Mouse (Mus musculus) hindbrain, embryonic 13.5 days (tissue): Measurements from ENCODE around the gene Ccdc136. TPM values are rescaled to one million over a fixed set of nuclear protein-coding genes. Genes with fewer than 3 reads are reported as not detected.

ENCODE experiments used
- ATAC-seq: fragments of 200-750 bp; cut with Nextera tagmentation; 2 replicates; pipeline ENCODE4 v1.8.0; 2017; ENCODE audit warnings: moderate TSS enrichment; ENCODE audit not compliant: low FRiP score
- H3K27ac ChIP-seq: fragments of 300-500 bp; sonication (generic); 2 replicates; pipeline ENCODE4 v1.5.1; 2015; ENCODE audit warnings: inconsistent platforms, mild to moderate bottlenecking, moderate library complexity
- H3K27me3 ChIP-seq: fragments of 300-500 bp; sonication (generic); 2 replicates; pipeline ENCODE4 v1.6.1; 2015; ENCODE audit warnings: mild to moderate bottlenecking, inconsistent platforms
- H3K36me3 ChIP-seq: fragments of 300-500 bp; sonication (generic); 2 replicates; pipeline ENCODE4 v1.6.1; 2015; ENCODE audit warnings: mild to moderate bottlenecking, inconsistent platforms
- H3K4me1 ChIP-seq: fragments of 300-500 bp; sonication (generic); replicated peaks from 2 replicates; pipeline ENCODE4 v1.6.1; 2015; ENCODE audit warnings: inconsistent platforms
- H3K4me2 ChIP-seq: fragments of 300-500 bp; sonication (generic); 2 replicates; pipeline ENCODE4 v1.6.1; 2015; ENCODE audit warnings: inconsistent platforms, mild to moderate bottlenecking, moderate library complexity
- H3K4me3 ChIP-seq: fragments of 300-500 bp; sonication (generic); 2 replicates; pipeline ENCODE4 v1.5.1; 2015; ENCODE audit warnings: mild to moderate bottlenecking, inconsistent platforms
- H3K9ac ChIP-seq: fragments of 300-500 bp; sonication (generic); 2 replicates; pipeline ENCODE4 v1.6.1; 2015; ENCODE audit warnings: mild to moderate bottlenecking, inconsistent platforms
- H3K9me3 ChIP-seq: fragments of 300-500 bp; sonication (generic); 2 replicates; pipeline ENCODE4 v1.6.1; 2016; ENCODE audit warnings: inconsistent platforms
- WGBS: fragments of 180-500 bp; shearing (Covaris S2); methylation state at CpG from one replicate; pipeline ENCODE4 v1.1.7; 2015; 5-methylcytosine and 5-hydroxymethylcytosine counted together
- microRNA-seq: library from miRNA; unstranded; fragments of <30 nt; microRNA quantifications from one replicate; pipeline ENCODE4, GENCODE M21; 2016
- polyA plus RNA-seq: library from polyadenylated mRNA; unstranded; fragments of >200 nt; fragmentation: Nextera tagmentation; extraction: Ambion mirVana; gene quantifications from 2 replicates; pipeline ENCODE4 v1.2.1, GENCODE M21; 2015

The Ccdc136 gene
- polyA plus RNA-seq, 1 experiment from 2014 or later = 46.1 TPM

GRCm38 (mm10) chr6:29461502-29461901 is 65.4 kb downstream of the Ccdc136 start:
- no peaks in the 10 kb centered on the region for H3K4me1 ChIP-seq
- no peak overlapping the region for H3K9ac ChIP-seq
- no peak for ATAC-seq
- H3K4me3 ChIP-seq = no peak overlapping the region
- no peaks in the 10 kb centered on the region for H3K9me3 ChIP-seq
- peaks cover 10% of the 10 kb centered on the region; the same call in 1 of the 2 replicates for H3K36me3 ChIP-seq
- no peak overlapping the region for H3K27ac ChIP-seq
- 63% methylated on average over 7 of the region's 7 CpGs for WGBS
- no peaks in the 10 kb centered on the region for H3K27me3 ChIP-seq
- H3K4me2 ChIP-seq = no peak overlapping the region

DNA sequence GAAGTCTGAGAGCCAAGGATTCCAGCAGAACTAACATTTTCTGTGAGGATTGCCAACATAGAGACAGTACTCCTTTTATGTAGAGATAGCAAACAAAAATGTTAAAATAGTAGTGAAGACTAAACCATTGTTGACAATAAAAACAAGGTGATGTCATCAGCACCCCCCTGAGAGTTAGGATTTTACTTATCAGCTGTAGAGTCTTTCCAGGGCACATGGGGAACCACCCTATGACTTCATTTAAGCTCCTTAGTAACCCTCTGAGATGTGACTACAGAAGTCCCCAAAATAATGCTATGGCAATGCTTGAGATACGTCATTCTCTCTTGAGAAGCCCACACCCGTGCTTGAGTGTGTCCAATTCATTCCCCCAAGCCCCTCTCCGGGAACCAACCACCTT is 67.3 kb downstream of the Ccdc136 start:
- WGBS = 80% methylated on average over 3 of the region's 3 CpGs
- H3K27me3 ChIP-seq = no peaks in the 10 kb centered on the region
- peaks cover 4% of the 10 kb centered on the region; the same call in 1 of the 2 replicates for H3K36me3 ChIP-seq
- no peak for ATAC-seq
- no peak overlapping the region for H3K4me2 ChIP-seq
- H3K9me3 ChIP-seq = no peaks in the 10 kb centered on the region
- H3K4me1 ChIP-seq = peaks cover 3% of the 10 kb centered on the region
- H3K27ac ChIP-seq = no peak overlapping the region
- no peak overlapping the region for H3K9ac ChIP-seq
- H3K4me3 ChIP-seq = no peak overlapping the region

DNA sequence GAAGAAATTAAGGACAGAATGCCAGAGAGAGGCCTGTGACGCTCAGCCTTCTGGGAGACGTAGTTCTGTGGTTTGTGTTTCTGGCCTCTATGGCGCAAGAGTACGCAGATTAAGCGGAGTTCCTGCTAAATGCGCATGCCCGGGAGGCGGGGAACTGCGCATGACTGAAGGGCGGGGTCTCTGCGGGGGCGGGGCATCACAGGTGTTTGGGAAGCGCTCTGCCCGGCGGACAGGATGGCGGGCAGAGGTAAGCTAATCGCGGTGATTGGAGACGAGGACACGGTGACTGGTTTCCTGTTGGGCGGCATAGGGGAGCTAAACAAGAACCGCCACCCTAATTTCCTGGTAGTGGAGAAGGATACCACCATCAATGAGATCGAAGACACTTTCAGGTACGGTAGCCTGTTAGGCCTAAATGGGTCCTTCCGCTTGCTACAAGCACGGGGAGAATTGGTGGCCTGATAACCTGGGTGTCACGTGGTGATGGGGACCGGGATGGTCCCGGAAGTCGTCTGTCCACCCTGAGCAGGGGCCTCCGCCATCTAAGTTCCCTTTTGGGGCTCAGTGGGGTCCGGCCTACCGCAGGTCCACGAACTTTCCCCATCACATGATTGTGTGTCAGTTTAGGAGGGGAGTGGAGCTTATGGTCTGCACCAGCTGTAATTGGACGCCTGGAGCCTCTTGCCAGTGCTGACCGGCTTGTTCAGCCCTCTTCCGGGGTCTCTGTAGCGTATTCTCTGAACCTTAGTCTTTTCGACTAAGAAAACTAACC is 71.7 kb downstream of the Ccdc136 start, which contains the start of gene Atp6v1f:
Gene Atp6v1f (plus strand): TSS at position 136 of the 772 bp plus-strand sequence.
- Histone ChIP-seq H3K4me1 (peaks cover 14% of the 10 kb centered on the region), H3K27me3 (peaks cover 3% of the 10 kb centered on the region; the same call in 1 of the 2 replicates), H3K4me2 (peak within 1 kb of the TSS; percentile 75), H3K36me3 (peaks cover 27% of the 10 kb centered on the region), H3K27ac (peak within 1 kb of the TSS; percentile 81), H3K9ac (peak within 1 kb of the TSS; percentile 83), H3K9me3 (no peaks in the 10 kb centered on the region), H3K4me3 (peak within 1 kb of the TSS; percentile 78)
- ATAC-seq = peak; percentile 95
- under 1% methylated on average over 39 of the region's 39 CpGs for WGBS

DNA sequence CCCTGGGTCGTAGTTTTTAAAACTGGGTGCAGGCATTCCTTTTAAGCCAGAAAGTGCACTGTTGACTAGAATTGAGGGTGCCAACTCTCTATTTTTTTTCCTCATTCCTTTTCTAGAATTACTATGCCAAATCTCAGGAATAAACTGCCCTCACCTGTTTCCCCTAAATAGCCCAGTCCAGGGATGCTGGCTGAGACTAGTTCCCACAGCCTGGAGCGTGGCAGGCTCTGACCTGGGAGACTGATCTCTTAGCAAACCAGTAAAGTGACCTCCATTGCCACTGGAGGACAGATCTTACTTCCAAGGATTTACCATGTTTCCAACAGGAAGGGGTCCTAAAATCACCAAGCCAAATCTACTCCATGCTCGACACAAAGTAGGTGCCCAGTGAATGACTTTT is 72.7 kb downstream of the Ccdc136 start:
- H3K4me2 ChIP-seq = peak overlapping the region; percentile 75
- H3K27ac ChIP-seq = no peak overlapping the region
- peak overlapping the region; percentile 83 for H3K9ac ChIP-seq
- H3K4me3 ChIP-seq = peak overlapping the region; percentile 78
- peaks cover 18% of the 10 kb centered on the region for H3K4me1 ChIP-seq
- peaks cover 27% of the 10 kb centered on the region for H3K36me3 ChIP-seq
- H3K9me3 ChIP-seq = no peaks in the 10 kb centered on the region
- ATAC-seq = no peak
- 94% methylated on average over 3 of the region's 3 CpGs for WGBS
- peaks cover 8% of the 10 kb centered on the region for H3K27me3 ChIP-seq

GRCm38 (mm10) chr6:29471137-29471536 is 75.0 kb downstream of the Ccdc136 start, which contains the start of gene Atp6v1fnb:
Gene Atp6v1fnb (plus strand): TSS chr6:29471437.
- WGBS = 95% methylated on average over 4 of the region's 4 CpGs
- no peak for ATAC-seq

GRCm38 (mm10) chr6:29473941-29474691 is 78.0 kb downstream of the Ccdc136 start:
- H3K36me3 ChIP-seq = peaks cover 27% of the 10 kb centered on the region
- ATAC-seq = peak; percentile 86
- WGBS = 3% methylated on average over 33 of the region's 33 CpGs

More at GRCm38 (mm10) chr6:29471137-29471536, 75.0 kb downstream of the Ccdc136 start, which contains the start of gene Atp6v1fnb:
- H3K36me3 ChIP-seq = peaks cover 27% of the 10 kb centered on the region
- peaks cover 24% of the 10 kb centered on the region for H3K27me3 ChIP-seq
- H3K9ac ChIP-seq = no peak within 1 kb of the TSS
- H3K4me2 ChIP-seq = no peak within 1 kb of the TSS
- H3K27ac ChIP-seq = no peak within 1 kb of the TSS
- H3K4me1 ChIP-seq = peaks cover 25% of the 10 kb centered on the region
- no peak within 1 kb of the TSS for H3K4me3 ChIP-seq
- H3K9me3 ChIP-seq = no peaks in the 10 kb centered on the region

GRCm38 (mm10) chr6:29474736-29475135 is 78.6 kb downstream of the Ccdc136 start:
- Histone ChIP-seq H3K27me3 (peaks cover 35% of the 10 kb centered on the region), H3K9me3 (no peaks in the 10 kb centered on the region), H3K4me1 (peaks cover 11% of the 10 kb centered on the region), H3K27ac (no peak overlapping the region), H3K9ac (no peak overlapping the region), H3K4me3 (no peak overlapping the region), H3K4me2 (no peak overlapping the region), H3K36me3 (peaks cover 26% of the 10 kb centered on the region)
- WGBS = 52% methylated on average over 2 of the region's 2 CpGs
- no peak for ATAC-seq

More at GRCm38 (mm10) chr6:29473941-29474691, 78.0 kb downstream of the Ccdc136 start:
- Histone ChIP-seq H3K27ac (no peak overlapping the region), H3K4me2 (peak overlapping the region; percentile 54), H3K27me3 (peaks cover 35% of the 10 kb centered on the region), H3K9me3 (no peaks in the 10 kb centered on the region), H3K4me1 (peaks cover 15% of the 10 kb centered on the region), H3K9ac (peak overlapping the region; percentile 56), H3K4me3 (peak overlapping the region; percentile 35)

Small RNA genes lying within 50 kb of the gene (microRNA-seq; reads per million reads assigned to microRNA genes)
- gene Gm26220 (0.93 reads per million), gene Gm44354 (not detected)

Other genes starting within 250 kb of the Ccdc136 start
- gene Rbm28, start 231.3 kb upstream of the Ccdc136 start, polyA plus RNA-seq = 41.2 and 41.5 TPM in 2 replicates
- 4.7 and 4.8 TPM in 2 replicates for gene Prrt4, start 216.7 kb upstream of the Ccdc136 start, polyA plus RNA-seq
- 58.1 and 65.5 TPM in 2 replicates for gene Impdh1, start 179.9 kb upstream of the Ccdc136 start, polyA plus RNA-seq
- 31.8 and 36.6 TPM in 2 replicates for gene Hilpda, start 123.8 kb upstream of the Ccdc136 start, polyA plus RNA-seq
- 0.47 and 0.53 TPM in 2 replicates for gene Fam71f2, start 116.7 kb upstream of the Ccdc136 start, polyA plus RNA-seq
- not detected in 2 replicates for gene Fam71f1, start 77.2 kb upstream of the Ccdc136 start, polyA plus RNA-seq
- 164 and 168 TPM in 2 replicates for gene Calu, start 48.2 kb upstream of the Ccdc136 start, polyA plus RNA-seq
- 0.26 and 0.32 TPM in 2 replicates for gene Opn1sw, start 7.8 kb upstream of the Ccdc136 start, polyA plus RNA-seq
- 5.0 and 5.8 TPM in 2 replicates for gene Flnc, start 36.9 kb downstream of the Ccdc136 start, polyA plus RNA-seq
- 337 and 340 TPM in 2 replicates for gene Atp6v1f, start 71.4 kb downstream of the Ccdc136 start, polyA plus RNA-seq
- 0.57 and 1.0 TPM in 2 replicates for gene Atp6v1fnb, start 75.1 kb downstream of the Ccdc136 start, polyA plus RNA-seq
- 20.1 and 20.5 TPM in 2 replicates for gene Kcp, start 111.6 kb downstream of the Ccdc136 start, polyA plus RNA-seq
- 2.1 and 2.7 TPM in 2 replicates for gene Irf5, start 130.3 kb downstream of the Ccdc136 start, polyA plus RNA-seq
- gene Tnpo3, start 213.6 kb downstream of the Ccdc136 start, polyA plus RNA-seq = 92.0 and 95.9 TPM in 2 replicates